Mouse (Mus musculus): ENCODE measurements around the gene Gdpgp1.

The Gdpgp1 gene

DNA sequence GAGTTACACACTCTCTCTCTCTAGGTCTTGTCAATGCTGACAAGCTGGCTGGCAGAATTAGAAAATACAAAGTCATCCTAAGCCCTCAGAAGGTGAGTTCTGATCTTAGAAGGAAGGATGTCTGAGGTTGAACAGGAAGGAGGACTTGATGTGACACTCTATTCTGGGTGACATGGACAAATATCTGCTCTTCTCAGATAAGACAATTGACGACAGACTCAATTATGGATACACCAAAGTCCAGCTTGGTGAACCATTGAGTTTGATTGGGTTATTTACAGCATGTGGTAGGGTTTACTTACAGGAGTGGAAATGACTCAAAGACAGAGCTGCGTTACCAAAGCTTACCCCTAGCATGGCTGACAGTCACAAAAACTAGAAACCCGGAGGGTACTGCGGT, 43.7 kb downstream of the Gdpgp1 start:
- DNase-seq (ENCODE audit: low spot score in 2 of 2), result no peak

DNA sequence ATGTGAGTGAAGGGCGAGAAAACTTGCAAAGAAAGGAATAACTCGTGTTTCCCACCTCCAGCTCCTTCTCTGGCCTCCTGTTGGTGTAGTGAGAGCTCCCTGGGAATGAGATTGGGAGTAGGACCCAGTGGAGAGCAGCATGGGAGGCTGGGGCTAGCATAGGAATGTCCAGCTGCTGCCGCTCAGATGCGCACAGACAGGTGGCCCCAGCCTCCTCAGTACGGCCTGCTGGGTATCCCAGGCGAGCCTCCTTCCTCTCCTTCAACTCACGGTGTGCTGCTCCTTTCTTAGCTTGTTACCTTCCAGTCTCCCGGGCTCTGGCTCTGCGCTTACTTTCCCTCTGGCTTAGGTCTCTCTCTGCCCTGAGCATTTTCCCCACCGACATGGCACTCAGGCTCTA, 47.4 kb downstream of the Gdpgp1 start:
- no peak for DNase-seq (ENCODE audit: low spot score in 2 of 2)

GRCm38 (mm10) chr7:80280998-80281397, 48.3 kb downstream of the Gdpgp1 start:
- no peak for DNase-seq (ENCODE audit: low spot score in 2 of 2)

GRCm38 (mm10) chr7:80281646-80282045, 49.0 kb downstream of the Gdpgp1 start:
- no peak for DNase-seq (ENCODE audit: low spot score in 2 of 2)

DNA sequence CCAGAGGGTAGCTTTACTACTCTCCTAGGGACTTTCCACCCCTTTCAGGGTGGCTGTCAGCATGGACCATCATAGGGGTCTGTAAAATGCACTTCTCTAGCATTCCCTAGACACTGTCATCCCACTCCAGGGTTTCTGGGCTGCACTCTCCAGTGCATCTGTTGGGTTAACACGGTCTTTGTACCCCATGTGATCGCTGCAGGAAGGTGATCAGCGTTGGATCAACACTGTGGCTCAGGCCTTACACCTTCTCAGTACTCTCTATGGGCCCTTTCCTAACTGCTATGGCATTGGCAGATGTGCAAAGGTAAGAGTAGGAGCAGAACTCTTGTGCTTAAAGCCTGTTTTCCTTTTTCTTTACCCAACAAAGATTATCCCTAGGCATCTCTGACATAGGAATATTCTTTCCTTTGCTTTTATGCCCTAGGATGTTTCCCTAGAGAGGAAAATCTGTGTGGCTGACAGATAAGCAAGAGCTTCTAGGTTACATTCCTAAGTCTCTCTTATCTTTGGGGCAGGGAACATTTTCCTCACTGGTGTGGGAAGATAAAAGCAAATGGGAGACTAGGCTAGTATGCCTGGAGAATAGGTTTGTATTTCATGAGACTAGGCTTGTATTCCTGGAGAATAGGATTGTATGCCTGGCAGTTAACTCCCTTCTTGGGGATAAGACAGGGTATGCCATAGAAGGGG, 50.7 kb downstream of the Gdpgp1 start:
- DNase-seq (ENCODE audit: low spot score in 2 of 2), result no peak

- DNase-seq (ENCODE audit: low spot score in 2 of 2), result no peak
Measured at GRCm38 (mm10) chr7:80284391-80284790, 51.7 kb downstream of the Gdpgp1 start.

DNA sequence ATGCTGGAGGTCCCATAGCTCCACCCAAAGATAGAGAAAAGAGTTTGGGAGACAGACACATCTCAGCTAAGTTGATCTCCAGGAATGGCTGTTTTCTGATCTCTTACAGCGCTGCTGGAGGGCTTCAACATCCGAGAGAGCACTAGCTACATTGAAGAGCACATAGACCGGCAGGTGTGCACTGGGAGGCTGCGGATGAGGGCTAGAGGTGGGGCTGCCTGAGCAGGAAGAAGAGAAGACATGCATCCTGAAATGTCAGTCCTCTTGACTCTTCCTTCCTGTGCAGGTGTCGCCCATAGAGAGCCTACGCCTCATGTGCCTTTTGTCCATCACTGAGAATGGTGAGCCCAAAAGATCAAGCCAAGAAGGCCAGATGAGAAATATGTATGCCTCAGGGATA, 53.1 kb downstream of the Gdpgp1 start:
- DNase-seq (ENCODE audit: low spot score in 2 of 2), result no peak

GRCm38 (mm10) chr7:80287736-80288135, 55.1 kb downstream of the Gdpgp1 start:
- DNase-seq (ENCODE audit: low spot score in 2 of 2), result no peak
